Mouse (Mus musculus) kidney, adult 9 months (tissue): ENCODE results near the gene Dclre1b.
"Not testable (repeated sequence)": the region's sequence is repeated elsewhere in the genome, so short reads cannot be mapped to it uniquely, and the experiment has no call there.

Experiments used
- DNase-seq: peaks from one replicate; pipeline ENCODE4 v3.0.0; 2022

Dclre1b gene

DNA sequence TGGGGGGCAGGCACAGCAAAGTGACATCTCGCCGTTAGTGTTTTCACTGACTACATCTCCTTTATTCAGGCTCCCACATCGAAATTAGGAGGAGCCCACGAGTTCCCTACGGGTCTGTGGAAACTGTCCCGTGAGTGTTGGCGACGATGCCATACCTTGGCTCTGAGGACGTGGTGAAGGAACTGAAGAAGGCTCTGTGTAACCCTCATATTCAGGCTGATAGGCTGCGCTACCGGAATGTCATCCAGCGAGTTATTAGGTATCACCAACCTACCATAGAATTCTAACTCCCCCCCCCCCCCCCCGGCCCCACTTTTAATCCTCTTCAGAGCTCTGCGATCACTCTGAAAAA lies 531 bp upstream of the Dclre1b start:
- DNase-seq = no peak

DNA sequence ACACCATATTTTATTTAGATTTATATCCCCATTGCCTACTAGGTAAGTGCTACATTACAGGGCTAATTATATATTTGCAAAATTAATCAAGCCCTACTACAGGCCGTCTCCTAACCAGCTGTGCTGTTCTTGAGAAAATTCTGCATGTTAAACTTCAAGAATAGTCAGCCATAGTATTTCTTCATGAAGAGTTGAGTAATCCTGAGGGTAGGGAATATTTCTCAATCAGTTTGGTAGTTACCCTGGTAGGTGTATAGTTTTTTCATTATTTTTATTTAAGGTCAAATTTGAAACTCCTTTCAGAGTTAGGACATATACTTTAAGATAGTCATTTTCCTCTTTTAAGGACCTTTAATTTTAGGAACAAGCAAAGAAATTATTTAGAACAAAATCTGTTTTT lies 3.6 kb downstream of the Dclre1b start:
- DNase-seq = no peak

DNA sequence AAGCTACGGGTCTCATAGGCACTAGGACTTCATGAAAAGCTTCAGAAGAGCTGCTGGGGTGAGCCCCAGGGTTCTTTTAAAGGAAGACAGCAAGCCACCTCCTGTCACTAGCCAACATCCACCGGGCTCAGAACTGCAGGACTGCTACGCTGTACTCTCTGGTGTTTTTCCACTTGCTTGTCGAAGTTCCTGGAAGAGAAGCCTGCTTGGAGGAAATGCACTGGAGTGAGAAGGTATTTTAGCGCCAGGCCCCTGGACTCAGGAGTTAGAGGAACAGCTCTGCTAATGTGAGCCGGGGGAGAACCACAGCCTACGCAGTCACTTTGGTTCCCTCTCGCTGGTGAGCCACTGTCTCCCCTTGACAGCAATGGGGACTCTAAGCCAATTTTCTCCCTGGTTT lies 6.4 kb downstream of the Dclre1b start:
- DNase-seq = peak; percentile 65

DNA sequence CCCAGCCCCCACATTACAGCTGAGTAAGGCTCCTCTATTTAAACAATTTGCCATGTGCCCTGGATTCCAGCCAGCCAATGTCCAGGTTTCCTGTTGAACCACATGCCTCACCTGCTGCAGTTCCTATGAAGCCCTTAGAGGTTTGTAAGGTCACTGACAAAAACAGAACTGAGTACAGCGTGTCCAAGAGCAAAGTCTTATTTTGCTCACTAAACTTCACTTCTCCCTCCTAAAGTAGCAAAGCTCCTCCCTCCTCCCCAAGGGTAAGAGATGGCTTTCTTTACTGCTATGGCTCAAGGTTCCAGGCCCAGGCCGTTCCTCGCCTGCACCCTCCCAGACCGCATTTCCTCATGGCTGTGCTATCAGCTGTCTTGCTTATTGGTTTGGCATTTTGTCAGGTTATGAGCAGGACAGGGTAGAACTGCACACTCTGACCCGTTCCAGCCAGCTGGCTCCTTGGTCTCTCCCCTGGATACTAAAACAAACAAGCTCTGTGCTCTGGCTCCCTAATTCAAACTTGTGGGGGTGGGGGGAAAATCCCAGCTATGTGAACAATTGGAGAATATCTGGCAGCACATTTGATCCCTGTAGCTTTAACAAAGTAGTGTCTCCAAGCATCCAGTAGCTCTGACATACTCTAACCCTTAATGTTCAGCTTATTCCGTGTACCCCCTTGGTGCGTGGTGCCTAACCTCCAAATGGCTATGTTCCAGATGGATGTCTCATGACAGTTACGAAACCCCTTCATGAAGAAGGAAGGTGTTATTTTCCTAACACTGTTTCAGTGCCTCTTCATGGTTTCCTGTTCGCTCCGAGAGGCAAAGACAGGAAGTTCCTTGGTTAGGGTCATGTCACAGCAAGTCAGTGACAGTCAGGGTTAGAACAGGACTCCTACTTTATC lies 7.4 kb downstream of the Dclre1b start:
- peak; percentile 92 for DNase-seq

DNA sequence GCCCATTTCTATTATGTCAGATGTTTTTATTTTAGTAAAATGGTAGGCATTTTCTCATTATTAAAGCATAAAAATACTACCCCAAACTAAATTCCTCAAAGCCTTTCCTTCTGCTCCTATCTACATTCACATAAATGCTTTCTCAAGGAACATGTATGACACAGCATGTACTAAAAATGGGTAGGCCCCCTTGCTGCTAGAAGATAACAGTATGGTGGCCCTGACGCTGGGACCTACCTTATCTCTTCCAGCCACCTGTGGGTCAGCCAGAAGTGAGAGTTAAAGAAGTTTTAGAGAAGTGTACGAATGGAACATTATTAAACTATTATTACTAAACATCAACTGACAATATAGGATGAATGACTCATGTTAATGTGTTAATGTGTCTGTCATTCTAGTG lies 9.7 kb downstream of the Dclre1b start:
- DNase-seq = no peak

DNA sequence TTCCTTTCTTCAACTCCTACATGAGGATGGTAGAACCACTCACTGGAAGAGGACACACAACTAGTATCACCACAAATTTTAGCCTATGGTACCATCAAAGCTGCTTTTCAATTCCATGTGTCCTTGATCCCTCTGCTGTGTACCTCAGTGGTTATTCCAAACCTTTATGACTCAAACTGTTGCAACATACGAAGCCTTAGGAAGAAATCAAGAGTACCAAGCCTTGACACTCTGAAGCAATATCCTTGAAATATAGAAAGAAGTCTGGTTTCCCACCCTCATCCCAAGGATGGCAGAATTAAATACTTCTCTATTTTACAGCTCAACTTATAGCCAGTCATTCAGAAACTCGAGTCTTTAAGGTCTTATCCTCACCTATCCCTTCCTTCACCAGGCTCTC lies 12.9 kb downstream of the Dclre1b start:
- DNase-seq = no peak

DNA sequence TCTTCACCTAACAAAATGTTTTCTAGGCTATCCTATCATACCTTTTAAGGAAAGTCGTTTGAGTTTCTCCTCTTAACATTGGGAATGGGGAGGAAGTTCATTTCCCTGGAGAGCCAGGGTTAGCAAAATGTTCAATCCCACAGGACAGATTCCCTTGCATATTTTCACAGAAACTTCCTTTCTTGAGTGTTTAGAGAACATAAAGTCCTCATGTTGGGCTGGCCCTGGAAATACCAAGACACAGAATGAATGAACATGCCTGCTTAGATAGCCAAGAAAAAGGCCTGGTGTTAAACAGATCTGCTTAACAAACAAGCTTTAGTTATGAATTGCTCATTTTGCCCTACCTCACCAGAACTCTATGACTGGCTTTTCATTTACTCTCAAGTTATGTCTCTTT lies 16.7 kb downstream of the Dclre1b start:
- DNase-seq = peak; percentile 39

DNA sequence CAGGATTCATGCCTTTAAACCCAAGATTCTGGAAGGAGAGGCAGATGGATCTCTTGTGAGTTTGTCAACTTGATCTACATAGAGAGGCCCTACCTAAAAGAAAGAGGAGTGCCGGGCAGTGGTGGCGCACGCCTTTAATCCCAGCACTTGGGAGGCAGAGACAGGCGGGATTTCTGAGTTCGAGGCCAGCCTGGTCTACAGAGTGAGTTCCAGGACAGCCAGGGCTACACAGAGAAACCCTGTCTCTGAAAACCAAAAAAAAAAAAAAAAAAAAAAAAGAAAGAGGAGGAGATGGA lies 17.2 kb downstream of the Dclre1b start:
- DNase-seq = not testable (repeated sequence)

DNA sequence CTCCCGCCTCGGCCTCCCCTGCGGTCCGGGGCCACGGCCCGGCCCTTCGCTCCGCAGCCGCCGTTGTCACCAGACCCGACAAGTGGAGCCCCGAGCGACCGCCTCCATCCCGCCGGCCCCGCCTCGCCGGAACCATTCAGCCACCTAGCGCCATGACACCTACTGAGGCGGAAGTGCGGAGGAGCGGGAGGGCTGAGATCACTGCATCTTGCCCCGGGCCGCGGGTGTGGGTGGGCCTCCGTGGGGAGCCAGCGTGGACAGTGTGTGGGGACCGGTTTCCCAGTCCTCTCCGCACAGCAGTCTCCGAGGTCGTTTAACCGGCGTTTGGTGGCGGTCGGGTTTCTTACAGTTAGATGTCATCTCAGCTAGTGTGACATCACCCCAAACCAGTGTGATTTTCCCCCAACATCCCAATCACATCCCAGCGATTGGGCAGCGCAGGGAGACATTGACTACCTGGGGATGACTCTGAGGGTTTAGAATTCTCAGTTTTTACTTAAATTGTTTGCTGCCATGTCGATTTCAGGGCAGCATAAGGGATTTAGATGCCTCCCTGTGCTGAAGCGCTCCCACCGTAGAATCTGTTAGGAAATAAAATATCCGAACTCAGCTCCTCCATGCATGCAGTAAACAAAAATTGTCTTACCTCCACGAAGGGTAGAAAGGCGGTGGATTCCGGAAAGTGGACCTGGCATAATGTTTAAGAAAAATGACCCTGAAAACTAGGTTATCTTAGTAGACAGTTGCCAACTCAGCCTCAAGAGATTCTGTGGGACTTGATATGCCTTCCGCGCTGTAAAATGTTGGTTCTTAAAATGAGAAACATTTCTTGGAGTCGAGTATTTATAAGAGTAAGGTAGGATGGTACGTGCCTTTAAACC lies 17.8 kb downstream of the Dclre1b start, which contains the start of gene Hipk1:
Gene Hipk1, minus strand, starts transcription at position 334 of the 881 bp plus-strand sequence.
- DNase-seq = peak; percentile 95

DNA sequence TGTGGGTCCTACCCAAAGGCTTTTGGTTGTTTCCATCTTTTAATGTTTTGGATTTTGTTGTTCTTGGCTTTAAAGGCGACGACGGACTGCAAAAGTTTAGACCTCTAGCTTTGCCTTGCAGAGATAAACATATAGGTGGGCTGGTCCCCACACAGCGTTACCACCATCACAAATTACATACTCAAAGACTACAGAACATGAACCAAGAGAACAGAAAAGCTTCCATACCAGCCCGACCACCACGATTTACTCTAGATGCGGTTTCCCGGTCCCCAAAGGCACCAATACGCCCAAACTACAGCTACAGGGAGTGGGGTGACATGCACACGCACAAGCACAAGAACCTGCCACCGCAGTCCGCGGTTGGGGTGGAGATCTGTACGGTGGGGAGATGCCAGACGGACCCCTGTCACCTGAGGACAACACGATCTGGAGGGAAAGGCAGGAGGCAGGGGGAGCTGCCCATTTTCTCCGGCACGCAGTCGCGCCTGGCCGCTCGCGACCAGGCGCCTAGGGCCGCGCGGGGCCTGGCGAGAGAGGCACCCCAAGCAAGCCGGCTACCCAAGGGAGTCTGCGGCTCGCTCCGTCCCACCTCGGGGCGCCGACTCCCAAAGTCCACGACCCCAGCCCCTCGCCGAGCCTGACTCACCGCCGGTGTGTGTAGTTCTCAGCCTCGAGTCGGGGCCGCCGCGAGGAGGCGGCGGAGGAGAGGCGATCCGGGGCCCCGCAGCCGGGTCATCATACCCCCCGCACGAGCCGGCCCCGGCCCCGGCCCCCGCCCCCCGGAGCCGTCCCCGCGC lies 18.7 kb downstream of the Dclre1b start:
- peak; percentile 35 for DNase-seq

DNA sequence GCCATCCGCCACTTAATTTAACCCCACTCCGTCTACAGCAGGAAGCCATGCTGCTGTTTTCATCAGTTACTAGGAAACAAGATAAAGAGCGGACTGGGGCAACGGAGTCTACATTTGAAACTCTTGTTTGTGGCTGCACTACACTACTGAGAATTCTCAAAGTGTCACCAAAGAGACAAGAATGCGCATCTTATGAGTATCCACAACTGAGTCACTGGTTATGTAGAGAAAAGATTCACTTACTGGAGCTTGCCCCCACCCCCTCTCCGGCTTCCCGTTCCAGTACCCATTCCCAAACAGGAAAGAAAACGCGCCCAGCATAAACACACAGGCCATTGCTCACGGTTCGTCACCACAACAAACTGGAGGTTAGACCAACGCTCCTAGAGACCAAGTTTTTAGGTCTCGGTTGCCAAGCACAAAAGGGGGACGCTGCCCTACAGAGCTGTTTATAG lies 19.3 kb downstream of the Dclre1b start:
- peak; percentile 52 for DNase-seq

DNA sequence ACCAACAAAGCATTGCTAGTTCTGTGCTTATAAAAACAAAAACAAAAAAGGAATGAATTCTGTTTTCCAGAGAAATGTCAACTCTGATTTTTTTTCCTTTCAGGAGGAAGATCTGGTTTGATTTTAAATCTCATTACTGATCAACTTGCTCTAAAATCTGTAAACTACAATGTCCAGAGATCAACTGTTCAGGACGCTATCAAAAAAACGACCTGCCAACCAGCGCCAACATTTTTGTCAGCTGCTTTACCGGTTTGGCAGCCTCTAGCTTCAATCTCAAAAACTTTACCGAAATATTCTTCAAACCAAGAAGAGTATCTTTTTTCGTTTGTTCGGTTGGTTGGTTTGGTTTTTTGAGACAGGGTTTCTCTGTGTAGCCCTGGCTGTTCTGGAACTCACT lies 20.1 kb downstream of the Dclre1b start:
- DNase-seq = peak; percentile 55

DNA sequence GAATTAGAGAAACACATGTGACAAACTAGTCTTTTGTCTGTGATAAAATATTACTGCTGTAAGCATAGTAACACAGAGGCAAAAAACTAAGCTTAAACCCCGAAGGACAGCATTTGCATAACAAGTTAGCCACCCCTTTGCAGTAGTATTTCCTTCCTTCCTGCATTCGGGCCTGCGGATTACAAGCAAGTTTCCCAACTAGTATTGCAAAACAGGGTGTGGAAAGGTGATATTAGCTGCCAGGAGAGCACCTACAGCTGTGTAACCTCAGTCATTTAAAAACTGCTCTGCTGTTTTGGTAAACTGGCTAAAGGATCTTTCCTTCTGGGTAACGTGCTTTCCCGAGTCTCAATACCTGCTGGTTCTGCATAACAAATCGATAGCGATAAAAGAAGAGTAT lies 22.0 kb downstream of the Dclre1b start:
- DNase-seq = no peak

DNA sequence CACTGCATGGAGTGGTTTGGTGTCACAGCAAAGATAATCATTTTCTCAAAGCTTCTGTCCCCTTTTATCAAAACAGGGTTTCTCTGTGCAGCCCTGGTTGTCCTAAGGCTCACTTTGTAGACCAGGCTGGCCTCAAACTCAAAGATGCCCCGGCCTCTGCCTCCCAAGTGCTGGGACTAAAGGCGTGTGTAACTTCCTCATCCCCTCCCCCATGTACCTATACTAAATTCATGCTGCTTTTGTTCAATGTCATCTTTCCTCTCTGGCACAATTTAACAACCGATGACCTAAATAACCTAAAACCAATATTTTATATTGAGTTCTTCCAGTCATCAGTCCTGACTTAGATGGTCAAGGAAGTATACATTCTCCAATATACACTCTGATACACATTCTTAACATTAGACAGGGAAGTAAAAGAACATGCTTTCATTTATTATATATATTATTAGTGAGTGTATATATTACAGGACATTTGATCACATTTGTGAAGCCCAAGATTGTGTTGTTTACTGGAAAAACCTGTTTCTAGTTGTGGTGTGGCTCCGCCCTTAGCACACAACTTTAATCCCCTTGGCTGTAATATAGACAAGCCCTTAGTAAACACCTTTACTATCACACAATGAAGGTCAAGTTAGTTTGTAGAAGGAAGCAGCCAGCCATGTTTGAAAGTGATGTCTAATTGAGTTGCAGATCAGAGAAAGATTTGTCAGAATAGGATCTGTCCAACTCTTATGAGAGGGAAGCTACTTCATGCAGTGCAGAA lies 26.2 kb downstream of the Dclre1b start:
- no peak for DNase-seq

DNA sequence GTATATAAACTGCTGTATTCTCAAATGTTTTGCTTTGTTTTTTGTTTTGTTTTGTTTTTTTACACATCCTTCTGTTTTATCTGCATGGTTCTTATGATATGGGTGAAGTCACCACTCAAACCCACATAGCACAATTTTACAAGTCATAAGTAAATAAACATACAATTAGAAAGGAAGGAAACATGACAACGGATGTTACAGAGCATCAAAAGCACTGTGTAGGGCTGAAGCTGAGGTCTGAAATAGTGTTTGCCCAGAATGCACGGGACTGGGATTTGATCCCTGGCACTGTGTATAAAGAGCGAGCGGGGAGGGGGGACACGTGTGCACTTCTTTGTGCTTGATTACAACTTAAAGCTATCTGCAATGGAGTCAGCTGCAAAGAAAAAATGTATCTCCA lies 28.5 kb downstream of the Dclre1b start:
- DNase-seq = no peak

DNA sequence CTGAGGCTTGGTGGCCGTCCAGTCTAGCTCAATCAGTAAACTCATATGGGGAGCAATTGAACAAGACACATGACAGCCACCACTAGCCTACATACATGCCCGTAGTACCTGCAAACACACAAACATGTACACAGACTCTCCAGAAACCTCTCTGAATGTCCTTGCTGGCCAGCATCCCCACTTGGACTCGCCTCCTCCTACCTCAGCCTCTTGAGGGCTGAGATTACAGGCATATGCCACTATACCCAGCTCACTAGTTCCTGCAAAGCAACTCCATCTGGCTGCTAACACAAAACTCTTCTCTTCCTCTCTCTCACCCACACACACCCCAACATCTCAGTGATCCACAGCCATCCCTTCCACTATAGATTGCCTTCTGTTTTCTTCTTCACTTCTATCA lies 29.0 kb downstream of the Dclre1b start:
- DNase-seq = no peak

DNA sequence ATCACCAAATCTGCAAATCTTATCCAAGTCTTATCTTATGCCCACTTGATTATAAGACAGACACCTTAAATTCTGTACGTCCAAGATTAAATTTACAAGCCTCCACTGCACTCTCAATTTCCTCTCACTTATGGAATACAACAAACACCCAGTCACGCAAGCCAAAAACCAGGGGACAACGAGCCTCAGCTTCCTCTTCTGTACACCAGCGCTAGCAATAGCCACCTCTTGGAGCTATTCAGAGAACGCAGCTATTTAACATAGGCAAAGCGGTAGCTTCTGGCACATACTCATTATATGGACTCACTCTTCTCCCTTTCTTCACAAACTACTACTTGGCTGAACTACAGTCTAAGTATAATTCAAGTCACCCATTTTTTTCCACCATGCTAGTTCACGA lies 30.1 kb downstream of the Dclre1b start:
- no peak for DNase-seq

DNA sequence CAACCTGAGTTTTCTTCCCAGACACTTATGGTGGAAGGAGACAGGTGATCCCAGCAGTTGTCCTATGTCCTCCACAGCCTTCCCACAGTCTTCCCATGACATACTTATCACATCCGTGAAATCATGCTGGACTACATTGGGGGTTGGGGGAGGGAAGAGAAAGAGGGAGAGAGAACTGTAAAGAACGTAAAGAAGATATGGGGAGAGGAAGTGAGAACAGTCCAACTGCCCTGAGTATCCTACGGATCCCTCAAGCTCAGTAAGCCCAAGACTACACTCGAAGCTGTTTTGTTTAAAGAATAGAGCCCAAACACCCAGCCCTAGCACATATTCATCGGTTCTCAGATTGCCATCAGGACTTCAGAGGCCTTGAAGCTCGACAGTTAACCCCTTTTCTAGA lies 30.6 kb downstream of the Dclre1b start:
- DNase-seq = no peak

DNA sequence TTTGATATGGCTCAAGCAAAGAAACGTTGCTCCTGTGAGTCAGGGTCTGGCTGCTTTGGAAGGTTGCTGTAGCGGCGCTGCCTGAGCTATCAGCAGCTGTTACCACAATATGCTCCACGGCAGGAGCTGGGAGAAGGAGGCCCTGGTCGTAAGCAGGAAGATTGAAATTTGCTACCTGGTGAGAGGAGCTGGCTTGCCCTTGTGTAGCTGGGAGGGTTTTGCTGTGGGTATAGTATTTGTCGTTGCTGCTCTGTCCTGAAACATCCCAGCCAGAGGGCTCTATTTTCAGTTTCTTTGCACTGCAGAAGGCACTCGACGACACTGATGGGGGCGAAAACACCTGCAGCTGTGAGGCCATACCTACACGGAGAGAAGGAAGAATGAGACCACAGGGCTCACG lies 31.3 kb downstream of the Dclre1b start:
- DNase-seq = no peak

DNA sequence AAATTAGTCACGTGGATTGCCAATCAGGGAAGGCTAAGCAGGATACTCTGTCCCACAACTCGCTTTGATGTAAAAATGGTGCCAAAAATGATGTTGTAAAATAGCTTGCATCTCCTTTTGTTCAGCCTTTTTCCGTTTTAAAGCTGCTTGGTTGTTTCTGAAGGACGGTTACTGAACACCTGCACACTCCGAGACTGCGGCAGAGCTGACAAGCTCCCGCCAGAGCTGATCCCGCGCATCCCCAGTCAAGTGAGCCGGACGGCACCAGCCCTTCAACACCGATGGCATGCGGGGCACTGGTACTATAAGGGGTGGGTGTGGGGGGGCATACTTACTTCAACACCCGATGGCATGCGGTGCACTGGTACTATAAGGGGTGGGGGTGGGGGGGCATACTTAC lies 35.2 kb downstream of the Dclre1b start:
- no peak for DNase-seq

DNA sequence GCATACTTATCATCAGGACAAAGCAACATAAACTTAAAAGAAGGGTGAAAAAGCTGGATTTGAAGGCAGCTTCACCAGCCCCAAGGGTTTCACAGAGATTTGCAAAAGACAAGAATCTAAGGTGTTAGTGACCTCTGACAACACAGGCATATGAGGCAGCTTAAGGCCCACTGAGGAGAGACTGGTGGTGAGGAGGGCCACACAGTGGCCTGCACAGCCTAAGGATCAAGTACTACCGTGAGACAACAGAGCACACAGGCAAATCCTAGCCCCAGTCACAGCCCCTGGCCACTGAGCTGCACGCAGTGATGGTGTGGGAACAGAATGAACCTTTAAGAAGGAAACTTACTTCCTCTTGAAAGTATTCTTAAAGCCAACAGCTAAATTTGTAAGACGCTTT lies 35.7 kb downstream of the Dclre1b start:
- no peak for DNase-seq

DNA sequence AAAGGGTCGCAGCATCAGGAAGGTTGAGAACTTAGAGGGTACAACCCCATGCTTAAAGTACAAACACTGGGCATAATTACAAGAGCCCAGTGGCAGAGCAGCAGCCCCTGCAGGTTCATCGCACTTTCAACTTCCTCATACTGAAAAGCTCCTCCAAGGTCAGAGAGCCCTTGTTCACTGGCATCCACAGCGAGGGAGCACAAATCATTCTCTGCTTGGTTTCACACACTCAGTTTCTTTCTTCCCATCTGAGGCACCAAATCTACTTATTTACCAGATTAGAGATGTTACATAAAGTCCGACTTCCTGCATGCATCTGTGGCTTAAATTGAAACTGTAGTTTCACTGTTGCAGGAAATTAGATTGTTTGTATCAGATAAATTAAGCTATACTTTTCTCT lies 36.4 kb downstream of the Dclre1b start:
- DNase-seq = peak; percentile 69
